Mouse (Mus musculus): Measurements from ENCODE around the gene Fbxl17.

- TF ChIP-seq POLR2A (IDR thresholded peaks at IDR 0.05; ENCODE audit: control insufficient read depth, extremely low read depth, insufficient read depth, low read length, poor library complexity) (no peak), CTCF (IDR thresholded peaks at IDR 0.05; ENCODE audit: borderline replicate concordance, control insufficient read depth, extremely low read depth, insufficient read depth, low read length, poor library complexity) (no peak)
Measured at GRCm38 (mm10) chr17:63212018-63212417, 287.8 kb downstream of the Fbxl17 start.
